ENCODE assay signal across 8 mouse cellular contexts in genomic region chr12:115165499-115165898, GRCm38 (mm10).
DNase-seq lines count a peak whose midpoint lies in the region; ATAC-seq and TF ChIP-seq lines count a peak whose summit lies in the region.
"Not testable (repeated sequence)": the region's sequence is repeated elsewhere in the genome, so short reads cannot be mapped to it uniquely, and the experiment has no call there.

No protein-coding gene starts in this region.

- ATAC-seq in activated CD4-positive, CD25-positive, alpha-beta regulatory T cell, adult 4 months: peak; percentile 93
- ATAC-seq in granulocyte monocyte progenitor cell, adult 5-6 weeks (replicated peaks; ENCODE audit: poor library complexity, severe bottlenecking): peak; percentile 94
- peak; percentile 50; the same call in 1 of the 2 replicates for ATAC-seq in monocyte, adult 5-6 weeks (replicated peaks; ENCODE audit: insufficient number of reproducible peaks, low FRiP score, low TSS enrichment, poor library complexity, severe bottlenecking)

- not testable (repeated sequence) for TF ChIP-seq POLR2A in kidney, adult 2 months (IDR thresholded peaks at IDR 0.05; ENCODE audit: low read depth, low read length); small intestine, adult 2 months (IDR thresholded peaks at IDR 0.05; ENCODE audit: low read depth, low read length)

- 29% methylated on average over 2 of the region's 2 CpGs for WGBS in kidney, adult 2 months
- 33% methylated on average over 2 of the region's 2 CpGs for WGBS in small intestine, adult 2 months

- not testable (repeated sequence) for H3K4me3 ChIP-seq in kidney, adult 2 months (ENCODE audit: insufficient read depth, low read depth, low read length); small intestine, adult 2 months (ENCODE audit: low read depth, low read length)

- H3K27me3 ChIP-seq in kidney, adult 2 months (replicated peaks; ENCODE audit: control insufficient read depth, insufficient read depth, low read length); small intestine, adult 2 months (ENCODE audit: control insufficient read depth, insufficient read depth, low read length): not testable (repeated sequence)

- H3K36me3 ChIP-seq in kidney, adult 2 months (ENCODE audit: control insufficient read depth, insufficient read depth, low read length); small intestine, adult 2 months (ENCODE audit: control insufficient read depth, insufficient read depth, low read length): not testable (repeated sequence)

- not testable (repeated sequence) for TF ChIP-seq CTCF in kidney, adult 2 months (conservative IDR thresholded peaks at IDR 0.05; ENCODE audit: insufficient read depth, insufficient read length, low read depth, low read length); small intestine, adult 2 months (IDR thresholded peaks at IDR 0.05; ENCODE audit: extremely low read depth, insufficient read length, insufficient replicate concordance, low read depth, low read length)

- DNase-seq in CD4-positive helper T cell, adult 2 months (ENCODE audit: low read depth, low spot score): peak; percentile 54
- peak; percentile 1 for DNase-seq in kidney, adult 2 months
- DNase-seq in lung, postnatal 25 days (ENCODE audit: low spot score): peak; percentile 10
- DNase-seq in thymus, postnatal 0 days (ENCODE audit: low spot score): peak; percentile 28

- not testable (repeated sequence) for H3K4me1 ChIP-seq in kidney, adult 2 months (ENCODE audit: control insufficient read depth, insufficient read depth, low read length); small intestine, adult 2 months (ENCODE audit: control insufficient read depth, insufficient read depth, insufficient read length, low read length)

- not testable (repeated sequence) for H3K27ac ChIP-seq in kidney, adult 2 months (ENCODE audit: insufficient read depth, low read depth, low read length)
- peak overlapping the region; percentile 65; the same call in 1 of the 2 replicates for H3K27ac ChIP-seq in small intestine, adult 2 months (ENCODE audit: insufficient read depth, low read depth, low read length)

Comparison
In these comparisons a context has a peak if more than half of its experiments do, and no peak if none do; other contexts are left out.
1. DNase-seq: peak in every context shown above with its lines; median percentile 54 in CD4-positive helper T cell, adult 2 months; 28 in thymus, postnatal 0 days; 10 in lung, postnatal 25 days; 1 in kidney, adult 2 months.